Mouse (Mus musculus) megakaryocyte progenitor cell, adult 5-6 weeks (primary cell): ENCODE measurements around the gene Marf1. TPM values are rescaled to one million over a fixed set of nuclear protein-coding genes. Genes with fewer than 3 reads are reported as not detected.

Experiments
- ATAC-seq: replicated peaks from 2 replicates; pipeline ENCODE4 v1.8.0; 2016; ENCODE audit warnings: mild to moderate bottlenecking, moderate TSS enrichment, inconsistent platforms; ENCODE audit not compliant: poor library complexity
- total RNA-seq, 2 experiments: library from RNA; stranded (forward) in 1 of 2; stranded (reverse) in 1 of 2; fragments of 157-497, 149-512 nt in 1 of 2; fragments of 200-1000 nt in 1 of 2; gene quantifications; 2 replicates each; pipeline versions ENCODE4 v1.2.3 to v1.2.4; 2015 to 2017

The Marf1 gene
- total RNA-seq, 2 experiments from 2014 or later, result 19.4 to 35.1 TPM

GRCm38 (mm10) chr16:14137976-14138561 lies 25.1 kb downstream of the Marf1 start:
- ATAC-seq, result no peak

- ATAC-seq, result peak; percentile 63
Measured at GRCm38 (mm10) chr16:14135014-14135413, 28.1 kb downstream of the Marf1 start.

- peak; percentile 95 for ATAC-seq
Measured at GRCm38 (mm10) chr16:14131838-14132237, 31.3 kb downstream of the Marf1 start.

GRCm38 (mm10) chr16:14131376-14131775 lies 31.8 kb downstream of the Marf1 start:
- no peak for ATAC-seq

- ATAC-seq, result no peak
Measured at GRCm38 (mm10) chr16:14130796-14131195, 32.4 kb downstream of the Marf1 start.

- no peak for ATAC-seq
Measured at GRCm38 (mm10) chr16:14128977-14129376, 34.2 kb downstream of the Marf1 start.

GRCm38 (mm10) chr16:14125253-14125652 lies 37.9 kb downstream of the Marf1 start:
- no peak for ATAC-seq

- ATAC-seq, result no peak
Measured at GRCm38 (mm10) chr16:14124709-14125108, 38.4 kb downstream of the Marf1 start.

GRCm38 (mm10) chr16:14123901-14124300 lies 39.2 kb downstream of the Marf1 start:
- ATAC-seq, result no peak

GRCm38 (mm10) chr16:14122586-14122985 lies 40.6 kb downstream of the Marf1 start:
- no peak for ATAC-seq

GRCm38 (mm10) chr16:14121563-14121962 lies 41.6 kb downstream of the Marf1 start:
- no peak for ATAC-seq

GRCm38 (mm10) chr16:14120941-14121340 lies 42.2 kb downstream of the Marf1 start:
- no peak for ATAC-seq

GRCm38 (mm10) chr16:14117299-14117698 lies 45.9 kb downstream of the Marf1 start:
- ATAC-seq, result peak; percentile 85

- no peak; the same call in 1 of the 2 replicates for ATAC-seq
Measured at GRCm38 (mm10) chr16:14112742-14113141, 50.4 kb downstream of the Marf1 start.

GRCm38 (mm10) chr16:14112133-14112532 lies 51.0 kb downstream of the Marf1 start:
- ATAC-seq, result peak; percentile 45

- ATAC-seq, result peak; percentile 78
Measured at GRCm38 (mm10) chr16:14110922-14111321, 52.2 kb downstream of the Marf1 start.

GRCm38 (mm10) chr16:14109651-14110230 lies 53.4 kb downstream of the Marf1 start:
- ATAC-seq, result peak; percentile 58

- ATAC-seq, result no peak
Measured at GRCm38 (mm10) chr16:14105891-14106290, 57.3 kb downstream of the Marf1 start.

GRCm38 (mm10) chr16:14091771-14092170 lies 71.4 kb downstream of the Marf1 start:
- no peak for ATAC-seq

GRCm38 (mm10) chr16:14089296-14089695 lies 73.9 kb downstream of the Marf1 start:
- no peak for ATAC-seq

- ATAC-seq, result peak; percentile 99
Measured at GRCm38 (mm10) chr16:14088249-14088648, 74.9 kb downstream of the Marf1 start.

- ATAC-seq, result no peak
Measured at GRCm38 (mm10) chr16:14082925-14083324, 80.2 kb downstream of the Marf1 start.
